Mouse (Mus musculus): Measurements from ENCODE around the gene Fut11. TPM values are rescaled to one million over a fixed set of nuclear protein-coding genes. Genes with fewer than 3 reads are reported as not detected.

Fut11 gene
- polyA plus RNA-seq, 1 experiment from 2014 or later: 9.2 TPM

DNA sequence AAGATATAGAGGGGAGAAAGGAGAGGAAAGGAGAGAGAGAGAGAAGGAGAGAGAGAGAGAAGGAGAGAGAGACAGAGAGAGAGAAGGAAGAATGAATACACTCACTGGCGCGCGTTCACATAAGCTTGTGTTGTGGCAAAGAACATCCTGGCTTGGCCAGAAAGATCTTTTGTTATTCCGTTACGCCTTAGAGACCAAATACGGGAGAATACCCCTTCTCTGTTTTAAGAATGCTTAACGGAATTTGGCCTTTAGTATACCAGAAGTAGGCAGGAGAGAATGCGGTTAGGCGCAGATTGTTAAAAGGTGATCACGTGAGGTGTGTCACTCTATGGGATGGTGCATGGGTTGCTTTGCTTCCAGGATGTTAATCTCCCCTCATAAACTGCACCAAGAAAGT, 13.5 kb downstream of the Fut11 start:
- CTCF ChIA-PET: interaction anchor here (1.4 kb wide), 1 partner anchor 10 kb away, joined by 5 read pairs; no protein-coding TSS in a partner anchor
- POLR2A ChIA-PET: interaction anchor here (0.6 to 1.9 kb wide), 6 partner anchors 12 to 326 kb away, joined by 3 to 7 read pairs (median 4); partner anchors contain the start of gene Camk2g
- in situ Hi-C loops (cut with MboI; ENCODE audit: low pct_unique_long_range_greater_than_20kb): no loop called here

DNA sequence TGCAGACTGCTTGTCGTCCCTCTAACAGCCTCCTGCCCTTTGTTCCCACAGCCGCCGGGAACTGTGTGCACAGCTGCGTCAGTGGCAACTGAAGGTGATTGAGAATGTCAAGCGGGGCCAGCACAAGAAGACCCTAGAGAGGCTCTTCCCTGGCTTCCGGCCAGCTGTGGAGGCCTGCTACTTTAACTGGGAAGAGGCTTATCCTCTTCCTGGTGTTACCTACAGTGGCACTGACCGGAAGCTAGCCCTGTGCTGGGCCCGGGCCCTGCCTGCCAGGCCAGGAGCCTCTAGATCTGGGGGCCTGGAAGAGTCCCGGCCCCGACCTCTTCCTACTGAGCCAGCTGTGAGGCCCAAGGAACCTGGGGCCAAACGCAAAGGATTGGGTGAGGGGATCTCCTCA, 19.1 kb downstream of the Fut11 start:
- no peak for TF ChIP-seq CTCF (IDR thresholded peaks at IDR 0.05)
- H3K27me3 ChIP-seq: no peaks in the 10 kb centered on the region
- ChIA-PET CTCF (no interaction called here), POLR2A (no interaction called here)
- DNase-seq (ENCODE audit: low read depth, low spot score) (no peak), ATAC-seq (no peak)
- in situ Hi-C loops (cut with MboI; ENCODE audit: low pct_unique_long_range_greater_than_20kb): no loop called here

More for the DNA sequence above, 13.5 kb downstream of the Fut11 start:
- no peak for ATAC-seq
- DNase-seq (ENCODE audit: low read depth, low spot score): no peak
- H3K27me3 ChIP-seq: no peaks in the 10 kb centered on the region
- TF ChIP-seq CTCF (IDR thresholded peaks at IDR 0.05): no peak

DNA sequence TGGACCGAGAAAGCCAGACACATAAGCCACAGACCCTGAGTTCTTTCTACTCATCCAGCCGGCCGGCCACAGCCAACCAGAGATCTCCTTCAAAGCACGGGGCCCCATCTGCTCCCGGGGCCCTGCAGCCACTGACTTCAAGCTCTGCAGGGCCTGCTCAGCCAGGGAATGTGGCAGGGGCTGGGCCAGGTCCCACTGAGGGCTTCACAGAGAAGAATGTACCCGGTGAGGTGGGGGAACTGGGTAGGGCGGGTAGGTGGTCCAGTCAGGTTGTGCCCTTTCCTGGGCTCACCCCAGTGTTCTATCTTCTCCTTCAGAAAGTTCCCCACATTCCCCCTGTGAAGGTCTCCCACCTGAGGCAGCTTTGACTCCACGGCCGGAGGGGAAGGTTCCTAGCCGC, 23.7 kb downstream of the Fut11 start:
- DNase-seq (ENCODE audit: low read depth, low spot score) (no peak), ATAC-seq (no peak)
- ChIA-PET POLR2A (no interaction called here), CTCF (interaction anchor here (1.7 kb wide), 1 partner anchor 15 kb away, joined by 5 read pairs; no protein-coding TSS in a partner anchor)
- H3K27me3 ChIP-seq: no peaks in the 10 kb centered on the region
- TF ChIP-seq CTCF (IDR thresholded peaks at IDR 0.05): no peak
- in situ Hi-C loops (cut with MboI; ENCODE audit: low pct_unique_long_range_greater_than_20kb): no loop called here

DNA sequence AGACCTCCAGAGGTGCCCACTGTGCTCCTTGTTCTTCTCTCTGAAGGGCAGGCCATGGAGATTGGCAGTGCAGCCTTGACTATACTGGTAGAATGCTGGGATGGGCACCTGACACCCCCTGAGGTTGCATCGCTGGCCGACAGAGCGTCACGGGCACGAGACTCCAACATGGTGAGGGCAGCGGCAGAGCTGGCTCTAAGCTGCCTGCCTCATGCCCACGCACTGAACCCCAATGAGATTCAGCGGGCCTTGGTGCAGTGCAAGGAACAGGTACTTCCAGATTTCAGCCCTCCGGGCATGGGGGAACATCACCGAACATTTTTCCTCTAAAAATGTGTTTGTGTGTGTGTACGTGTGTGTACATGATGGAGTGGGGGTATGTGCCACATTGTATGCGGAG, 25.0 kb downstream of the Fut11 start:
- in situ Hi-C loops (cut with MboI; ENCODE audit: low pct_unique_long_range_greater_than_20kb): no loop called here
- no peak for DNase-seq (ENCODE audit: low read depth, low spot score)
- TF ChIP-seq CTCF (IDR thresholded peaks at IDR 0.05): no peak
- no peaks in the 10 kb centered on the region for H3K27me3 ChIP-seq
- POLR2A ChIA-PET: no interaction called here
- no peak for ATAC-seq
- CTCF ChIA-PET: no interaction called here

DNA sequence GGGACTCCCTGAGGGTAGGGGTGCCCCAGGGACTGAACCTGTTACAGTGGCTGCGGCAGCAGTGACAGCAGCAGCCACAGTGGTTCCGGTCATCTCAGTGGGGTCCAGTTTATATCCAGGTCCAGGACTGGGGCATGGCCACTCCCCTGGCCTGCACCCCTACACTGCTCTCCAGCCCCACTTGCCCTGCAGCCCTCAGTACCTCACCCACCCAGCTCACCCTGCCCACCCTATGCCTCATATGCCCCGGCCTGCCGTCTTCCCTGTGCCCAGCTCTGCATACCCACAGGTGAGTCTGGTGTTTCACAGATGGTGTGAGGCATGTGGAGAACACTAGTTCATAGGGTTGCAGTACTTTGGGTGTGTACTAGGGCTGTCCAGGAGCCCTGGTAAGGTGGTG, 26.6 kb downstream of the Fut11 start:
- in situ Hi-C loops (cut with MboI; ENCODE audit: low pct_unique_long_range_greater_than_20kb): no loop called here
- DNase-seq (ENCODE audit: low read depth, low spot score) (no peak), ATAC-seq (no peak)
- ChIA-PET CTCF (no interaction called here), POLR2A (interaction anchor here (1.4 kb wide), 1 partner anchor 14 kb away, joined by 4 read pairs; the partner anchor contains the start of gene Zswim8)
- H3K27me3 ChIP-seq: no peaks in the 10 kb centered on the region
- no peak for TF ChIP-seq CTCF (IDR thresholded peaks at IDR 0.05)

DNA sequence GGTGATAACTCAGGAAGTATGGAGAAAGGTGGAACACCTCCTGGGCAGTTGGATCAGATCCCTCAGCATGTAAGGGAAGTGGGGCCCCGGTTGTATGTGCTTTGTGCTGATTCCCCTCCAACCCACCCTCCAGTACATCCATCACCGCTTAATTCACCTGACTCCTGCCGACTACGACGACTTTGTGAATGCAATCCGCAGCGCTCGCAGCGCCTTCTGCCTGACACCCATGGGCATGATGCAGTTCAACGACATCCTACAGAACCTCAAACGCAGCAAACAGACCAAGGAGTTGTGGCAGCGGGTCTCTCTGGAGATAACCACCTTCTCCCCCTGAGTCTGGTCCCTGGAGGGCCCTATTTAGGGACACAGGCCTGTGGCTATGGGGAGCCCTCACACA, 28.2 kb downstream of the Fut11 start:
- TF ChIP-seq CTCF (IDR thresholded peaks at IDR 0.05): no peak
- no peaks in the 10 kb centered on the region for H3K27me3 ChIP-seq
- in situ Hi-C loops (cut with MboI; ENCODE audit: low pct_unique_long_range_greater_than_20kb): no loop called here
- POLR2A ChIA-PET: no interaction called here
- ATAC-seq: no peak
- DNase-seq (ENCODE audit: low read depth, low spot score): no peak
- CTCF ChIA-PET: interaction anchor here (1.5 to 1.8 kb wide), 2 partner anchors 10 to 14 kb away, joined by 6 to 7 read pairs; no protein-coding TSS in a partner anchor

DNA sequence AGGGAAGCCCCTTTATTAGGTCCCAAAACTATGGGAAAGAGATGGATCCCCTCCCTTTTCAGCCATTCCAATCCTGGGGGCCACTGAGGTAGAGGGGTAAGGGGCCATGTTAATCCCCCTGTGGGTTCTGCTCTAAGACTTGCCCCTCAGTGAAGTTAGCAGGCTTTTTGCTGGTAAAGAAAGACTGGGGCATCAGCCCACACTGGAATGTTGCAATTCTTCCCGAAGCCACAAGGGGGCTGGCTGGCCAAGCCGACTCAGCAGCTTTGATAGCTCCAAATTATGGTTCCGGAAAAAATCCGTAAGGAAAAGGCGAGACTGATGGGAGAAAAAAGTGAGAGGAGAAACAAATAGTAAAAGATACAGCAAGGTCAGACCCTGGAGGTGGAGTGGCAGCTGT, 29.3 kb downstream of the Fut11 start:
- ChIA-PET POLR2A (no interaction called here), CTCF (interaction anchor here (1.5 to 1.8 kb wide), 2 partner anchors 9 to 13 kb away, joined by 6 to 7 read pairs; no protein-coding TSS in a partner anchor)
- H3K27me3 ChIP-seq: no peaks in the 10 kb centered on the region
- no peak for DNase-seq (ENCODE audit: low read depth, low spot score)
- no peak for TF ChIP-seq CTCF (IDR thresholded peaks at IDR 0.05)
- no peak for ATAC-seq
- in situ Hi-C loops (cut with MboI; ENCODE audit: low pct_unique_long_range_greater_than_20kb): no loop called here

DNA sequence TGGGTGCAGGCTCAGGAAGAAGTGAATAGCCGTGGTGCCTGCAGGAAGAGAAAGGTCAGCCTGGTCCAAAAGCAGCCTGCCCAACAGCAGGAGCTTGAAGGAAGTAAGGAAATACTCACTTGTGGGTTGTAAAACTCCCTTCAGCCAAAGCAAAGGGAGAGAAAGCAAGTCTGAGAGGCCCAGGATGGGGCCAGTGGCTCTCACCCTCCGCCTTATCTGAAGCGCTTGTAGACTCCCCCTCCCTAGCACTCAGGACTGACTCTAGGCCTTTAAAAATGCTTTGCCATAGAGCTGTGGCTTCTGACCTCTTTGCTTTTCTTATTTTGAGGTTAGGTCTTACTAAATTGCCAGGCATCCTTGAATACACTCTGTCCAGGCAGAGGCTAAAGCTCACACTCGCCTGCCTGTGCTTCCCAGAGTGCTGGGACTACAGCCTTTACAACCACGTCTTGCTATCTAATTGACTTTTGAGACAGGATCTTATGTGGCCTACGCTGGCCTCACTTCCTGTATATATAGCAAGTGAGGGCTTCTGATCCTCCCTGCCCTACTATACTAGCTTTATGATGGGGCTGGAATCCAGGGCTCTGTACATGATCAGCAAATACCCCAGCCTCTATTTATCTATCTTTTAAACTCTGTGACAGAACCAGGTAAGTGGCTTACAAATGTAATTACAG, 31.0 kb downstream of the Fut11 start:
- DNase-seq (ENCODE audit: low read depth, low spot score) (no peak), ATAC-seq (no peak)
- in situ Hi-C loops (cut with MboI; ENCODE audit: low pct_unique_long_range_greater_than_20kb): no loop called here
- no peak for TF ChIP-seq CTCF (IDR thresholded peaks at IDR 0.05)
- CTCF ChIA-PET: interaction anchor here (1.0 kb wide), 1 partner anchor 11 kb away, joined by 3 read pairs; no protein-coding TSS in a partner anchor
- POLR2A ChIA-PET: interaction anchor here (1.3 kb wide), 1 partner anchor 19 kb away, joined by 3 read pairs; the partner anchor contains the start of gene Zswim8
- no peaks in the 10 kb centered on the region for H3K27me3 ChIP-seq

DNA sequence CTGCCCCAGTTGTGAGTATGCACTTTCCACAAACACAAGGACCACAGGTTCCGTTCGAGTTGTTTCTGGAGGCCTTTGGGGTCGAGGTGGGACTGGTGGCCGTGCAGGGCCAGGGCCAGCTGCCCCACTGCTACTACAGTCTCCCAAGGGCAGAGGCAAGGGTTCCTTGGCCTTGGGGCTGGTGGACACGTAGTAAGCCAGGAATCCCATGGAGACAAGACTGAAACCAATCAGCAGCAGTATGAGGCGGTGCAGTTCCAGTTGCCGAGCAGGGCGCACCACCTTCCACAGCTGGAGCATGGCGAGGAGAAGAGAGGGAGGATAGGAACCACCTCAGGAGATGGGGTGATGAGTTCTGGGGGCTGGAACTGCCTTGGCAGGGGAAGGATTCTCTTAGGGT, 35.1 kb downstream of the Fut11 start:
- POLR2A ChIA-PET: no interaction called here

DNA sequence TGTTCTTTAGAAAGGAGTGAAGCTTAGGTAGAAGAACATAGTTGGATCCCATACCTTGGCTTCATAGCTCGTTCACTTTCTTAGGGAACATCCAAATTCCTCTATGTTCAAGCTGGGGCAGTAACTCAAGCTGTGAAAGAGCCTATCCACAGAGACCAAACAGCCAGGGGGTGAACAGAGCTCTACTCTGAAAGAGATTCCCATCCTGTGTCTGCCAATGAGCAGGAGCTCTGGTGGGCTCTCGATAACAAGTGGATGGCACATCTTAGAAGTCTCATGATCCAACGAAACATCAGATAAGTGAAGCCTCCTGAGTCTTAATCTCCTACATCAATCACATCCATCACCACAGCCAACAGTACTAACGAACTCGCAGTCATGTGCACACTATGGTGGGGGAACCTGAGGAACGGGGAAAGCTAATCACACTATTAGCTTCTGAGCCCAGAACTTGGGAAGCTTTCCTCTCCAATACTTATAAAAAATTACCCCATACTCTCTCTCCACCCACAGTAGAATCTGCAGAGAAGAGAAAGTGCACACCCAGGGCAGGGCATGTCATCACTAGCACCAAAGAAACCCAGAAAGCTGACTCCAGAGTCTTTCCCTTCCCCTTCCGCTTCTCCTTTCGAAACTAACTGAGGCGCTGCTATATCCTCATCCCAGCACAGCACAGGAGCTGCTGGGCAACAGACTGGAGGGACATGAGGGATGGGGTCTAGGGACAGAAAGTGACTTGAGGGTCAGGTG, 36.3 kb downstream of the Fut11 start:
- DNase-seq (ENCODE audit: low read depth, low spot score) (no peak), ATAC-seq (no peak)
- no peak for TF ChIP-seq CTCF (IDR thresholded peaks at IDR 0.05)
- in situ Hi-C loops (cut with MboI; ENCODE audit: low pct_unique_long_range_greater_than_20kb): no loop called here
- CTCF ChIA-PET: no interaction called here
- H3K27me3 ChIP-seq: no peaks in the 10 kb centered on the region
- POLR2A ChIA-PET: interaction anchor here (1.0 to 1.1 kb wide), 3 partner anchors 9 to 31 kb away, joined by 3 read pairs; partner anchors contain the start of gene Zswim8

More for the DNA sequence above, 35.1 kb downstream of the Fut11 start:
- ATAC-seq: no peak
- CTCF ChIA-PET: no interaction called here
- in situ Hi-C loops (cut with MboI; ENCODE audit: low pct_unique_long_range_greater_than_20kb): no loop called here
- no peak for DNase-seq (ENCODE audit: low read depth, low spot score)
- TF ChIP-seq CTCF (IDR thresholded peaks at IDR 0.05): no peak
- H3K27me3 ChIP-seq: no peaks in the 10 kb centered on the region
